8 mouse cellular contexts compared by ENCODE assay signal in the genomic region with DNA sequence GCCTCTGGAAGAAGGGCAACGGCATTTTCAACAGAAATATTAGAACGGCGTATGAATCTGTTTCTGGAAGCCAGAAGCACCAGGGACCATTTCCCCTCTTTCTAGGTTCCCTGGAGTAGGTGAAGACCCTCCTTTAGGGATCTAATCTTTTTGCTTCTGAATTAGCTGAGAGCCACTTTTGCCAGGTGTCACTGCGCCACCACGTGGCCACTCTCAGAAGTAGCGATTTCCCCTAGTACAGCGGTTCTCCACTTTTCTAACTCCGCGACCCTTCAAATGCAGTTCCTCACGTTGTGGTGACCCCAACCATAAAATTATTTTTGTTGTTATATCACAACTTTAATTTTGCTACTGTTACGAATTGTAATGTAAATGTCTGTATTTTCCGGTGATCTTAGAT.
DNase-seq lines count a peak whose midpoint lies in the region; ATAC-seq lines count a peak whose summit lies in the region.

No protein-coding gene starts in this region.

- 21% methylated on average over 12 of the region's 12 CpGs for WGBS in lung, embryonic 16.5 days

- H3K27me3 ChIP-seq in lung, embryonic 16.5 days (ENCODE audit: control insufficient read depth, insufficient read depth, low read depth, low read length): no peaks in the 10 kb centered on the region

- no peak overlapping the region for H3K9ac ChIP-seq in lung, embryonic 16.5 days (ENCODE audit: low read length)

- peak overlapping the region; percentile 33; the same call in 1 of the 2 replicates for H3K4me2 ChIP-seq in lung, embryonic 16.5 days (ENCODE audit: low read depth, low read length)

- no peak overlapping the region for H3K27ac ChIP-seq in lung, embryonic 16.5 days (ENCODE audit: low read length)

- ATAC-seq in lung, embryonic 16.5 days (ENCODE audit: low read depth): no peak

- no peaks in the 10 kb centered on the region; the same call in 1 of the 2 replicates for H3K4me1 ChIP-seq in lung, embryonic 16.5 days (replicated peaks; ENCODE audit: control insufficient read depth, insufficient read depth, low read length)

- no peaks in the 10 kb centered on the region for H3K36me3 ChIP-seq in lung, embryonic 16.5 days (ENCODE audit: control insufficient read depth, insufficient read depth, low read length)

- DNase-seq in 3T3-L1 (ENCODE audit: low read depth, low spot score) (peak; percentile 62), MEL-GATA-1-ER (ENCODE audit: extremely low read depth, low read depth) (peak; percentile 11)
- peak; percentile 49 to 54 for DNase-seq in cerebellum, postnatal 36 days
- DNase-seq in gastrocnemius, postnatal 14 days: peak; percentile 40
- peak; percentile 37 to 77 for DNase-seq in kidney, postnatal 36 days
- DNase-seq in retina, postnatal 7 days (ENCODE audit: low read depth, low spot score): peak; percentile 25
- DNase-seq in urinary bladder, postnatal 14 days (ENCODE audit: low spot score): peak; percentile 57

- H3K9me3 ChIP-seq in lung, embryonic 16.5 days (ENCODE audit: control insufficient read depth, low read length): no peaks in the 10 kb centered on the region

- intact Hi-C loops in gastrocnemius, postnatal 14 days (cut with DNase I; ENCODE audit: low total_unique reads): loop anchor here (2.0 kb wide), 1 partner anchor 287 kb away; no protein-coding TSS in a partner anchor

- no peak overlapping the region for H3K4me3 ChIP-seq in lung, embryonic 16.5 days (ENCODE audit: low read length)

Comparison
In these comparisons a context has a peak if more than half of its experiments do, and no peak if none do; other contexts are left out.
1. DNase-seq: peak in every context shown above with its lines; median percentile 62 in 3T3-L1; 57 in kidney, postnatal 36 days; 57 in urinary bladder, postnatal 14 days; 52 in cerebellum, postnatal 36 days; 40 in gastrocnemius, postnatal 14 days; 25 in retina, postnatal 7 days; 11 in MEL-GATA-1-ER.